Mouse (Mus musculus) lung, postnatal 4 days (tissue): Measurements from ENCODE around the gene Tenm4.

Experiments used
- DNase-seq, 2 experiments: peaks; one replicate each; pipeline ENCODE4 v3.0.0; 2021

Gene Tenm4

GRCm38 (mm10) chr7:96352671-96353070 lies 181.6 kb downstream of the Tenm4 start:
- no peak for DNase-seq

- no peak for DNase-seq
Observed at GRCm38 (mm10) chr7:96356285-96356811, 185.3 kb downstream of the Tenm4 start.

- DNase-seq: no peak
Observed at GRCm38 (mm10) chr7:96357550-96357949, 186.5 kb downstream of the Tenm4 start.

GRCm38 (mm10) chr7:96363311-96363710 lies 192.3 kb downstream of the Tenm4 start:
- no peak for DNase-seq

- no peak for DNase-seq
Observed at GRCm38 (mm10) chr7:96369947-96370346, 198.9 kb downstream of the Tenm4 start.

- DNase-seq: peak in 1 of 2 experiments; percentile 18
Observed at GRCm38 (mm10) chr7:96374004-96374663, 203.1 kb downstream of the Tenm4 start.

- DNase-seq: no peak
Observed at GRCm38 (mm10) chr7:96375507-96375906, 204.5 kb downstream of the Tenm4 start.

GRCm38 (mm10) chr7:96383686-96384528 lies 212.9 kb downstream of the Tenm4 start:
- DNase-seq: no peak

GRCm38 (mm10) chr7:96384726-96385500 lies 213.9 kb downstream of the Tenm4 start:
- DNase-seq: no peak

- DNase-seq: no peak
Observed at GRCm38 (mm10) chr7:96385850-96386249, 214.8 kb downstream of the Tenm4 start.

- no peak for DNase-seq
Observed at GRCm38 (mm10) chr7:96390034-96390670, 219.1 kb downstream of the Tenm4 start.

GRCm38 (mm10) chr7:96390894-96391293 lies 219.8 kb downstream of the Tenm4 start:
- no peak for DNase-seq

- DNase-seq: no peak
Observed at GRCm38 (mm10) chr7:96391797-96392472, 220.9 kb downstream of the Tenm4 start.

- no peak for DNase-seq
Observed at GRCm38 (mm10) chr7:96392600-96392999, 221.6 kb downstream of the Tenm4 start.

GRCm38 (mm10) chr7:96397940-96398339 lies 226.9 kb downstream of the Tenm4 start:
- DNase-seq: no peak

GRCm38 (mm10) chr7:96400411-96400810 lies 229.4 kb downstream of the Tenm4 start:
- no peak for DNase-seq

- no peak for DNase-seq
Observed at GRCm38 (mm10) chr7:96406630-96407214, 235.7 kb downstream of the Tenm4 start.

- no peak for DNase-seq
Observed at GRCm38 (mm10) chr7:96408161-96408889, 237.3 kb downstream of the Tenm4 start.

- DNase-seq: no peak
Observed at GRCm38 (mm10) chr7:96409323-96409880, 238.4 kb downstream of the Tenm4 start.

GRCm38 (mm10) chr7:96413822-96414221 lies 242.8 kb downstream of the Tenm4 start:
- DNase-seq: no peak
